Mouse (Mus musculus): ENCODE data around the gene Bex4. TPM values are rescaled to one million over a fixed set of nuclear protein-coding genes. Genes with fewer than 3 reads are reported as not detected.

The Bex4 gene
- polyA plus RNA-seq, 2 experiments: 30.9 to 38.3 TPM

DNA sequence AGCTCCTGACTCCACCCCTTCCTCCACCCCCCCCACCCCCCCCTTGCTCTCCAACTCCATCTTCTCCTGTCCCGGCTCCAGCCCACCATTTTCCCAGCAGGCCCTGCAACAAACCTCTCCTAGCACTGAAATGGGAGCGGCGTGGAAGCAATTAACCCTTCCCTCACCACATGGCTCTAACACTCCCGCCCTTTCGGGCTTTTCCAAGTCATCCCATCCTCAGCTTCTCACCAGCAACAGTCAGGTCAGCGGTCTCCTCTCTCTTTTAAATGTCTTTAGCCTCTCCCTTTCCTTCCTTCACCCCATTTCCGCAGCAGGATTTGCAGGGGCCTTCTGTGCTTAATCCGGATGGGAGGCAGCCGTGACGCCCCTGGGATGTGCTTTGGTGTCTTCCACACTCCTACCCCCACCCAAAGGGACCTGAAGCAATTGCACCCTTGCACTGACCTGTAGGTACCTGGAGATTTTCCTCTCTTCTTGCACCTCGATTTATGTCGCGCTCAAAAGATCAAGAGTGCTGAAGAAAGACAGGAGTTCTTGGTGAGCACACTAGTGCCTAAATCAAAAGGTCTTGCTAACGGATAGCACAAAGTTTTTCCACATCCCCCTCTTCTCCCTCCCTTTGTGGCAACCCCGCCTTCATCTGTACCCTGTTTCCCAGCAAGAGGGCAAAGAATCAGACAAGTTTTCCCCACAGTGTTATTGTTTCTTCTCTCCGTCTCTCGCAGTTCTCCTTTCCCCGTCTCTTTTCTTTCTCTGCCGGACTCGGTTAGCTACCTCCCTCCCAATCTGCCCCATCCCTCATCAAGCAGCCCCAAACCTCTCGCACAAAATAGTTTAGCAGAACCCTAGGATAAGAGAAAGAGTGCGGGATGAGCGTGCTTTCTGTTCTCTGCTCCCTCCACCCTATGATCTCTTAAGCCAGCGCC, 32.7 kb downstream of the Bex4 start:
- Histone ChIP-seq H3K27me3 (ENCODE audit: control insufficient read depth, insufficient read depth, low read length) (no peaks in the 10 kb centered on the region), H3K4me3 (replicated peaks; ENCODE audit: low read length) (peak overlapping the region; percentile 55), H3K9ac (ENCODE audit: low read depth, low read length, severe bottlenecking) (peak overlapping the region; percentile 75), H3K4me1 (ENCODE audit: control insufficient read depth, insufficient read depth, low read length) (no peaks in the 10 kb centered on the region), H3K36me3 (ENCODE audit: control insufficient read depth, insufficient read depth, low read length) (peaks cover 8% of the 10 kb centered on the region; the same call in 1 of the 2 replicates), H3K27ac (replicated peaks; ENCODE audit: low read depth, low read length) (peak overlapping the region; percentile 91), H3K4me2 (replicated peaks; ENCODE audit: low read depth, low read length, severe bottlenecking) (peak overlapping the region; percentile 48), H3K9me3 (ENCODE audit: control insufficient read depth, low read length) (no peaks in the 10 kb centered on the region)
- 24% methylated on average over 24 of the region's 24 CpGs for WGBS
- DNase-seq (ENCODE audit: low spot score): peak; percentile 87
- peak; percentile 67 for ATAC-seq (ENCODE audit: low FRiP score, low read depth)
- no peak for TF ChIP-seq POLR2A (IDR thresholded peaks at IDR 0.05; ENCODE audit: borderline replicate concordance, extremely low read depth, insufficient read depth, insufficient read length)

DNA sequence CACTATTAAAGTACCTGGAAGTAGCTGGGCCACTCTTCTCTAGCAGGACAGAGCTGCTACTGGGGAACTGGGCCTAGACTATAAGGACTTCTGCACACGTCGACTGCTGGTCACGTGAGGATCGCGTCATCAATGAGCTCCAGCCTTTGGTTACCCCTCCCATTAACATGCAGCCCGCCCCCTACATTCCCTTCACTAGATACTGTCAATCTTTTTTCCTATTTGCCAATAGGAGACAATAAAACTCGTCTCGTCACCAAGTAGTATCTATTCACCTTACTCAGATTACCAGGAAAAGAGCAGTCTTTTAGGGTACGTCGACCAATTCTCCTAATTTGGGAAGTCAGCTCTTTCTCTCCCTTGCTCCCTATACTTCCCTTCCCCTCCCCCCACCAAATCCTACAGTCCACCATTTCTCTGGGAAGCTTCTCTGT, 33.3 kb downstream of the Bex4 start, which contains the start of gene Tceal8:
Gene Tceal8, minus strand, starts transcription at position 225 of the 434 bp plus-strand sequence.
- peak within 1 kb of the TSS; percentile 75 for H3K9ac ChIP-seq (ENCODE audit: low read depth, low read length, severe bottlenecking)
- peak; percentile 97 for ATAC-seq (ENCODE audit: low FRiP score, low read depth)
- H3K27ac ChIP-seq (replicated peaks; ENCODE audit: low read depth, low read length): peak within 1 kb of the TSS; percentile 91
- H3K4me2 ChIP-seq (replicated peaks; ENCODE audit: low read depth, low read length, severe bottlenecking): peak within 1 kb of the TSS; percentile 48
- peak; percentile 55; the same call in 1 of the 2 replicates for TF ChIP-seq POLR2A (IDR thresholded peaks at IDR 0.05; ENCODE audit: borderline replicate concordance, extremely low read depth, insufficient read depth, insufficient read length)
- no peaks in the 10 kb centered on the region for H3K27me3 ChIP-seq (ENCODE audit: control insufficient read depth, insufficient read depth, low read length)
- no peaks in the 10 kb centered on the region for H3K4me1 ChIP-seq (ENCODE audit: control insufficient read depth, insufficient read depth, low read length)
- H3K4me3 ChIP-seq (replicated peaks; ENCODE audit: low read length): peak within 1 kb of the TSS; percentile 55
- WGBS: 19% methylated on average over 10 of the region's 10 CpGs
- peaks cover 8% of the 10 kb centered on the region; the same call in 1 of the 2 replicates for H3K36me3 ChIP-seq (ENCODE audit: control insufficient read depth, insufficient read depth, low read length)
- H3K9me3 ChIP-seq (ENCODE audit: control insufficient read depth, low read length): no peaks in the 10 kb centered on the region
- DNase-seq (ENCODE audit: low spot score): peak; percentile 95

GRCm38 (mm10) chrX:136172786-136173185, 34.0 kb downstream of the Bex4 start:
- no peaks in the 10 kb centered on the region for H3K4me1 ChIP-seq (ENCODE audit: control insufficient read depth, insufficient read depth, low read length)
- H3K9me3 ChIP-seq (ENCODE audit: control insufficient read depth, low read length): no peaks in the 10 kb centered on the region
- TF ChIP-seq POLR2A (IDR thresholded peaks at IDR 0.05; ENCODE audit: borderline replicate concordance, extremely low read depth, insufficient read depth, insufficient read length): no peak
- H3K4me2 ChIP-seq (replicated peaks; ENCODE audit: low read depth, low read length, severe bottlenecking): peak overlapping the region; percentile 48
- peak overlapping the region; percentile 43; the same call in 1 of the 2 replicates for H3K9ac ChIP-seq (ENCODE audit: low read depth, low read length, severe bottlenecking)
- ATAC-seq (ENCODE audit: low FRiP score, low read depth): no peak
- 32% methylated on average over 10 of the region's 10 CpGs for WGBS
- H3K36me3 ChIP-seq (ENCODE audit: control insufficient read depth, insufficient read depth, low read length): peaks cover 8% of the 10 kb centered on the region; the same call in 1 of the 2 replicates
- peak; percentile 9 for DNase-seq (ENCODE audit: low spot score)
- H3K27me3 ChIP-seq (ENCODE audit: control insufficient read depth, insufficient read depth, low read length): no peaks in the 10 kb centered on the region
- H3K4me3 ChIP-seq (replicated peaks; ENCODE audit: low read length): peak overlapping the region; percentile 55
- H3K27ac ChIP-seq (replicated peaks; ENCODE audit: low read depth, low read length): peak overlapping the region; percentile 67; the same call in 1 of the 2 replicates

- no peak overlapping the region for H3K9ac ChIP-seq (ENCODE audit: low read depth, low read length, severe bottlenecking)
- no peak for DNase-seq (ENCODE audit: low spot score)
These were observed 42.2 kb downstream of the Bex4 start for GRCm38 (mm10) chrX:136180897-136181553.

DNA sequence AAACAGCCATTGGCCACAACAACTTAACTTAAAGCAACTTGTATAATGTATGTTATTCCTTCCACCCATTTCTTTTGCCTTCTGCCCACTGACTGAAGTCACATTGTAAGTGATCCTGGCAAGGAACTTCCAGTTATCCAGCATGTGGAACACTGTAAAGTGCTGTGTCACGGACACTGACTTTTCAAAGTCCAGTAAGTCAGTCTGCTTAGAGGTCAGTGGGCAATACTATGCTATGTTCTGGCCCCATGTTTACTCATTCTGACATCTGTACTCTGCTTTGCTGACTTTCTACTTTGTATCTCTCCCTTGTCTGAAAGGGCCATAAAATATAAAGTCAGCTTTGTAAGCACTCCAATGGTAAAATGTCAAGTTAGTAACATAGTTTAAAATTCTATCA, 44.3 kb downstream of the Bex4 start:
- Histone ChIP-seq H3K27ac (replicated peaks; ENCODE audit: low read depth, low read length) (no peak overlapping the region), H3K27me3 (ENCODE audit: control insufficient read depth, insufficient read depth, low read length) (no peaks in the 10 kb centered on the region), H3K9ac (ENCODE audit: low read depth, low read length, severe bottlenecking) (no peak overlapping the region), H3K4me1 (ENCODE audit: control insufficient read depth, insufficient read depth, low read length) (no peaks in the 10 kb centered on the region), H3K4me3 (replicated peaks; ENCODE audit: low read length) (no peak overlapping the region), H3K9me3 (ENCODE audit: control insufficient read depth, low read length) (no peaks in the 10 kb centered on the region), H3K36me3 (ENCODE audit: control insufficient read depth, insufficient read depth, low read length) (no peaks in the 10 kb centered on the region), H3K4me2 (replicated peaks; ENCODE audit: low read depth, low read length, severe bottlenecking) (no peak overlapping the region)
- ATAC-seq (ENCODE audit: low FRiP score, low read depth) (no peak), DNase-seq (ENCODE audit: low spot score) (no peak)
- WGBS: 85% methylated on average over 1 of the region's 1 CpGs
- no peak for TF ChIP-seq POLR2A (IDR thresholded peaks at IDR 0.05; ENCODE audit: borderline replicate concordance, extremely low read depth, insufficient read depth, insufficient read length)

More at GRCm38 (mm10) chrX:136180897-136181553, 42.2 kb downstream of the Bex4 start:
- no peak overlapping the region for H3K4me3 ChIP-seq (replicated peaks; ENCODE audit: low read length)
- H3K9me3 ChIP-seq (ENCODE audit: control insufficient read depth, low read length): no peaks in the 10 kb centered on the region
- H3K36me3 ChIP-seq (ENCODE audit: control insufficient read depth, insufficient read depth, low read length): no peaks in the 10 kb centered on the region
- ATAC-seq (ENCODE audit: low FRiP score, low read depth): no peak
- H3K27me3 ChIP-seq (ENCODE audit: control insufficient read depth, insufficient read depth, low read length): no peaks in the 10 kb centered on the region
- no peak overlapping the region for H3K27ac ChIP-seq (replicated peaks; ENCODE audit: low read depth, low read length)
- no peak for TF ChIP-seq POLR2A (IDR thresholded peaks at IDR 0.05; ENCODE audit: borderline replicate concordance, extremely low read depth, insufficient read depth, insufficient read length)
- H3K4me2 ChIP-seq (replicated peaks; ENCODE audit: low read depth, low read length, severe bottlenecking): no peak overlapping the region
- 23% methylated on average over 11 of the region's 11 CpGs for WGBS
- H3K4me1 ChIP-seq (ENCODE audit: control insufficient read depth, insufficient read depth, low read length): no peaks in the 10 kb centered on the region

Small RNA genes lying within 50 kb of the gene (microRNA-seq; reads per million reads assigned to microRNA genes)
- not detected for gene Mir6383

Other genes with a start within 250 kb of the Bex4 start
- gene Arxes2, start 145.2 kb upstream of the Bex4 start, polyA plus RNA-seq (2012; rRNA removed): 43.9 and 45.5 TPM in 2 replicates
- gene Arxes2, start 145.2 kb upstream of the Bex4 start, polyA plus RNA-seq (2014; fragmentation: Nextera tagmentation; extraction: Ambion mirVana): 73.7 and 80.4 TPM in 2 replicates
- gene Arxes1, start 105.6 kb upstream of the Bex4 start, polyA plus RNA-seq (2012; rRNA removed): 12.5 and 15.0 TPM in 2 replicates
- 31.1 and 34.3 TPM in 2 replicates for gene Arxes1, start 105.6 kb upstream of the Bex4 start, polyA plus RNA-seq (2014; fragmentation: Nextera tagmentation; extraction: Ambion mirVana)
- 33.5 and 52.3 TPM in 2 replicates for gene Bex2, start 70.8 kb upstream of the Bex4 start, polyA plus RNA-seq (2012; rRNA removed)
- 65.5 and 78.4 TPM in 2 replicates for gene Bex2, start 70.8 kb upstream of the Bex4 start, polyA plus RNA-seq (2014; fragmentation: Nextera tagmentation; extraction: Ambion mirVana)
- gene Nxf3, start 53.7 kb upstream of the Bex4 start, polyA plus RNA-seq (2012; rRNA removed): 0.03 TPM in 2 replicates
- not detected in 2 replicates for gene Nxf3, start 53.7 kb upstream of the Bex4 start, polyA plus RNA-seq (2014; fragmentation: Nextera tagmentation; extraction: Ambion mirVana)
- 110 and 148 TPM in 2 replicates for gene Tceal8, start 33.3 kb downstream of the Bex4 start, polyA plus RNA-seq (2012; rRNA removed)
- gene Tceal8, start 33.3 kb downstream of the Bex4 start, polyA plus RNA-seq (2014; fragmentation: Nextera tagmentation; extraction: Ambion mirVana): 203 and 216 TPM in 2 replicates
- 10.2 and 25.8 TPM in 2 replicates for gene Tceal5, start 64.9 kb downstream of the Bex4 start, polyA plus RNA-seq (2012; rRNA removed)
- gene Tceal5, start 64.9 kb downstream of the Bex4 start, polyA plus RNA-seq (2014; fragmentation: Nextera tagmentation; extraction: Ambion mirVana): 4.7 and 5.6 TPM in 2 replicates
- gene Tceal7, start 75.8 kb downstream of the Bex4 start, polyA plus RNA-seq (2012; rRNA removed): 56.8 and 88.7 TPM in 2 replicates
- 74.4 and 121 TPM in 2 replicates for gene Tceal7, start 75.8 kb downstream of the Bex4 start, polyA plus RNA-seq (2014; fragmentation: Nextera tagmentation; extraction: Ambion mirVana)
- gene Bex1, start 76.5 kb downstream of the Bex4 start, polyA plus RNA-seq (2012; rRNA removed): 68.3 and 112 TPM in 2 replicates
- gene Bex1, start 76.5 kb downstream of the Bex4 start, polyA plus RNA-seq (2014; fragmentation: Nextera tagmentation; extraction: Ambion mirVana): 83.7 and 92.3 TPM in 2 replicates
- gene Tceal9, start 106.1 kb downstream of the Bex4 start, polyA plus RNA-seq (2012; rRNA removed): 336 and 383 TPM in 2 replicates
- 626 and 632 TPM in 2 replicates for gene Tceal9, start 106.1 kb downstream of the Bex4 start, polyA plus RNA-seq (2014; fragmentation: Nextera tagmentation; extraction: Ambion mirVana)
- gene Bex3, start 131.3 kb downstream of the Bex4 start, polyA plus RNA-seq (2012; rRNA removed): 387 and 467 TPM in 2 replicates
- gene Bex3, start 131.3 kb downstream of the Bex4 start, polyA plus RNA-seq (2014; fragmentation: Nextera tagmentation; extraction: Ambion mirVana): 442 and 482 TPM in 2 replicates